Mouse (Mus musculus) ES-E14 (cell line): ENCODE data around the gene Eps8l1. TPM values are rescaled to one million over a fixed set of nuclear protein-coding genes. Genes with fewer than 3 reads are reported as not detected.

Source experiments
- DNase-seq: peaks from one replicate; pipeline ENCODE4 v3.0.0-alpha.2; 2013; ENCODE audit warnings: low read depth, low spot score
- H3K27ac ChIP-seq: 2 replicates; pipeline ENCODE4 v1.5.1; 2012; ENCODE audit warnings: low read depth, mild to moderate bottlenecking, low read length, moderate library complexity, mixed read lengths; ENCODE audit not compliant: poor library complexity, insufficient read depth, severe bottlenecking
- H3K36me3 ChIP-seq: 2 replicates; pipeline ENCODE4 v1.6.1; 2012; ENCODE audit warnings: mild to moderate bottlenecking, low read length, moderate library complexity, mixed read lengths; ENCODE audit not compliant: control insufficient read depth, poor library complexity, insufficient read depth, severe bottlenecking
- H3K4me1 ChIP-seq, 2 experiments: fragments of 150-350 bp in 1 of 2; sonication (generic) in 1 of 2; 2 replicates each; pipeline ENCODE4 v1.6.1; 2012; ENCODE audit warnings: low read length in 2 of 2, mild to moderate bottlenecking in 1 of 2, mixed read lengths in 1 of 2; ENCODE audit not compliant: control insufficient read depth in 2 of 2, insufficient read depth in 2 of 2, poor library complexity in 1 of 2
- H3K4me3 ChIP-seq, 2 experiments: fragments of 150-350 bp in 1 of 2; sonication (generic) in 1 of 2; 2 replicates each; pipeline ENCODE4 v1.5.1; 2012; ENCODE audit warnings: low read length in 2 of 2, low read depth in 1 of 2, mild to moderate bottlenecking in 1 of 2, mixed read lengths in 1 of 2; ENCODE audit not compliant: insufficient read depth in 1 of 2, poor library complexity in 1 of 2, severe bottlenecking in 1 of 2
- H3K9ac ChIP-seq: 2 replicates; pipeline ENCODE4 v1.6.1; 2012; ENCODE audit warnings: low read depth, mild to moderate bottlenecking, low read length, mixed read lengths; ENCODE audit not compliant: poor library complexity, insufficient read depth, severe bottlenecking
- H3K9me3 ChIP-seq: fragments of 150-350 bp; sonication (generic); 2 replicates; pipeline ENCODE4 v1.6.1; 2012; ENCODE audit warnings: low read depth, mild to moderate bottlenecking, low read length; ENCODE audit not compliant: control insufficient read depth, insufficient read depth
- CHD2 ChIP-seq: IDR thresholded peaks from 2 replicates; pipeline ENCODE4 v1.6.1; 2014; ENCODE audit warnings: mild to moderate bottlenecking, low read depth, low read length, inconsistent platforms
- HCFC1 ChIP-seq: IDR thresholded peaks from 2 replicates; pipeline ENCODE4 v1.6.1; 2012; ENCODE audit warnings: low read length, inconsistent platforms, borderline replicate concordance; ENCODE audit not compliant: insufficient read depth
- MAFK ChIP-seq: IDR thresholded peaks from 2 replicates; pipeline ENCODE4 v1.6.1; 2014; ENCODE audit warnings: mild to moderate bottlenecking, low read depth, low read length, inconsistent platforms; ENCODE audit not compliant: insufficient read depth
- ZC3H11A ChIP-seq: IDR thresholded peaks from 2 replicates; pipeline ENCODE4 v1.6.1; 2012; ENCODE audit warnings: low read depth, mild to moderate bottlenecking, inconsistent platforms, low read length, borderline replicate concordance
- ZNF384 ChIP-seq: IDR thresholded peaks from 2 replicates; pipeline ENCODE4 v1.6.1; 2012; ENCODE audit warnings: low read depth, low read length, inconsistent platforms
- in situ Hi-C, 2 experiments: fragments of 600-800 bp; cut with MboI; formaldehyde crosslinking; loops; one replicate each; pipeline ENCODE4 v1.15.1; 2025; ENCODE audit warnings: low sequenced_read_pairs in 2 of 2, inconsistent platforms in 1 of 2; ENCODE audit not compliant: unreplicated experiment in 2 of 2
- total RNA-seq: library from RNA; depleted of rRNA; stranded (reverse); fragments of 300-350 nt; gene quantifications from 2 replicates; pipeline ENCODE4 v1.2.3, GENCODE M21; 2012

The Eps8l1 gene
- total RNA-seq, 1 experiment: 0.18 TPM

DNA sequence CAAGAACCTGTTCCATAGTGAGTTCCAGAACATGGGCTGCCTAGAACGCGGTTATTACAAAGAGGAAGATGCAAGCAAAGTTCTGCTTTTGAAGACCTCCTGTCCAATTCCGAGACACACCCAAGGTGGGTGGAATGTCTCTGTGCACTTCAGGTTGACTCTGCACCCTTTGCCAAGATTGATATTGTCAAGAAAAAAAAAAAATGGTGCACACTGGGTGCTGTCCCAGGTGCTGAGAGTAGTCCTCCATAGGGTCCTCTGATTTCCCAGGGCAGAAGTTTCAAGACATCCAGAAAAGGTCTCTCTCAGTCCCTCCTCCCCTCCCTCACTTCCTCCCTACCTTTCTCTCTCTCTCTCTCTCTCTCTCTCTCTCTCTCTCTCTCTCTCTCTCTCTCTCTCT lies 12.0 kb upstream of the Eps8l1 start:
- Histone ChIP-seq H3K9me3 (no peaks in the 10 kb centered on the region), H3K4me1 (peaks cover 4 to 14% of the 10 kb centered on the region in 2 experiments; a peak in 3 of 4 replicates), H3K9ac (no peak overlapping the region), H3K27ac (no peak overlapping the region), H3K4me3 (no peak overlapping the region), H3K36me3 (peaks cover 5% of the 10 kb centered on the region; the same call in 1 of the 2 replicates)
- in situ Hi-C loops: loop anchor here in 1 of 2 experiments (25.0 kb wide), 1 partner anchor 311 kb away; the partner anchor contains the start of gene Leng8
- TF ChIP-seq CHD2 (no peak), ZNF384 (peak; percentile 98), HCFC1 (0 out of 2 replicates have a peak, but pooled peaks have one; percentile 25)
- no peak for DNase-seq

DNA sequence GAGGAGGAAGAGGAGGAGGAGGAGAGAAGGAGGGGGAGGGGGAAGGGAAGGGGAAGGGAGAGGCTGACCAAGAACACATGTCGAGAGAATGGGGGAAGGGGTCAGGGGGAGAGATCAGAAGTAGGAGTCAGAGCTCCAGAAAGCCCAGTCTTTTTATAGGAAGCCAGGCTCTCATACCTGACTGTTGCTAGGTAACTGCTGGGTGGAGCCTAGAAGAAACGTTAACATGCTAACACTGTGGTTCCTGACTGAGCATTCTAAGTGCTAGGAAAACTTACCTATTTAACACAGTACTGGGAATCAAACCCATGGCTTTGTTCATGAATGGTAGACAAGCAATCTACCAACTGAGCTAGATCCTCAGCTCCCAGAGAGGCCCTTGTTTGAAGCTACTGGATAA lies 11.3 kb upstream of the Eps8l1 start:
- no peak for DNase-seq
- H3K36me3 ChIP-seq: peaks cover under 1% of the 10 kb centered on the region; the same call in 1 of the 2 replicates
- peaks cover 4 to 13% of the 10 kb centered on the region in 2 experiments; a peak in 3 of 4 replicates for H3K4me1 ChIP-seq
- TF ChIP-seq ZNF384 (no peak), HCFC1 (no peak), ZC3H11A (no peak), CHD2 (no peak), MAFK (no peak)
- no peaks in the 10 kb centered on the region for H3K9me3 ChIP-seq
- H3K27ac ChIP-seq: no peak overlapping the region
- no peak overlapping the region for H3K9ac ChIP-seq
- in situ Hi-C loops: loop anchor here in 1 of 2 experiments (25.0 kb wide), 1 partner anchor 312 kb away; the partner anchor contains the start of gene Leng8
- no peak overlapping the region for H3K4me3 ChIP-seq

DNA sequence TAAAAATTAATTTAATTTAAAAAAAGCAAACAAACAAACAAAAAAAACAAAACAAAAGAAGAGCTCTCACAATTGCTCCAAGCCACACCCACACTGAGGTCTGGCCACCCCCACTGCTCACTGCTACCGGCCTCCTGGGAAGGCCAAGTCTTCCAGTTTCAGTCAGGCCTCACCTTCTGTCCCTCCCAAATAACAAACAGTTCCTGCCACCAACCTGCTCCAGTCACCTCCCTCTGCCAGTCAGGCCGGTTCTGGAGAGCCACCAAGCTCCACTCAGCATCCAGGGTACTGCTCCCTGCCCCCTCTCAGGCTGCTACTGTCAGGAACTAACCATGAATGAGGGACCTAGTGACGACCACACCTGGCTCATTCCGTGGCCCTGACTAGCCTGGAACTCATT lies 7.8 kb upstream of the Eps8l1 start:
- no peak for DNase-seq
- in situ Hi-C loops: no loop called here
- Histone ChIP-seq H3K4me1 (peaks cover 4 to 9% of the 10 kb centered on the region in 2 experiments; a peak in 3 of 4 replicates), H3K27ac (peak overlapping the region; percentile 34; the same call in 1 of the 2 replicates), H3K36me3 (no peaks in the 10 kb centered on the region), H3K9ac (no peak overlapping the region), H3K4me3 (no peak overlapping the region), H3K9me3 (no peaks in the 10 kb centered on the region)
- no peak for TF ChIP-seq ZNF384
- no peak for TF ChIP-seq CHD2
- no peak for TF ChIP-seq ZC3H11A
- TF ChIP-seq MAFK: no peak
- no peak for TF ChIP-seq HCFC1

GRCm38 (mm10) chr7:4464194-4464824 lies 3.8 kb downstream of the Eps8l1 start:
- no peak for DNase-seq
- Histone ChIP-seq H3K4me1 (peaks cover 0 to 8% of the 10 kb centered on the region in 2 experiments; a peak in 1 of 4 replicates), H3K9me3 (no peaks in the 10 kb centered on the region), H3K9ac (no peak overlapping the region), H3K4me3 (no peak overlapping the region), H3K36me3 (no peaks in the 10 kb centered on the region), H3K27ac (no peak overlapping the region)
- in situ Hi-C loops: no loop called here
- TF ChIP-seq MAFK (no peak), ZC3H11A (no peak), ZNF384 (no peak), HCFC1 (no peak), CHD2 (no peak)
